Mouse (Mus musculus) liver, embryonic 13.5 days (tissue): Measurements from ENCODE around the gene Dgkh. TPM values are rescaled to one million over a fixed set of nuclear protein-coding genes. Genes with fewer than 3 reads are reported as not detected.

Source experiments
- ATAC-seq: fragments of 200-750 bp; cut with Nextera tagmentation; 2 replicates; pipeline ENCODE4 v1.8.0; 2017; ENCODE audit warnings: low read depth, mild to moderate bottlenecking, moderate number of reproducible peaks, moderate library complexity
- DNase-seq: peaks from one replicate; pipeline ENCODE4 v3.0.0; 2022
- H3K27ac ChIP-seq: fragments of 300-500 bp; sonication (generic); 2 replicates; pipeline ENCODE4 v1.5.1; 2015; ENCODE audit warnings: moderate library complexity, mild to moderate bottlenecking, inconsistent platforms
- H3K27me3 ChIP-seq: fragments of 300-500 bp; sonication (generic); 2 replicates; pipeline ENCODE4 v1.6.1; 2015; ENCODE audit warnings: mild to moderate bottlenecking, inconsistent platforms
- H3K36me3 ChIP-seq: fragments of 300-500 bp; sonication (generic); 2 replicates; pipeline ENCODE4 v1.6.1; 2015; ENCODE audit warnings: mild to moderate bottlenecking, inconsistent platforms
- H3K4me1 ChIP-seq: fragments of 300-500 bp; sonication (generic); replicated peaks from 2 replicates; pipeline ENCODE4 v1.6.1; 2015; ENCODE audit warnings: inconsistent platforms
- H3K4me2 ChIP-seq: fragments of 300-500 bp; sonication (generic); 2 replicates; pipeline ENCODE4 v1.6.1; 2015; ENCODE audit warnings: inconsistent platforms, mild to moderate bottlenecking, moderate library complexity
- H3K4me3 ChIP-seq: fragments of 300-500 bp; sonication (generic); replicated peaks from 2 replicates; pipeline ENCODE4 v1.5.1; 2015; ENCODE audit warnings: mild to moderate bottlenecking, inconsistent platforms
- H3K9ac ChIP-seq: fragments of 300-500 bp; sonication (generic); 2 replicates; pipeline ENCODE4 v1.6.1; 2015; ENCODE audit warnings: mild to moderate bottlenecking, inconsistent platforms
- H3K9me3 ChIP-seq: fragments of 300-500 bp; sonication (generic); replicated peaks from 2 replicates; pipeline ENCODE4 v1.6.1; 2016; ENCODE audit warnings: inconsistent platforms
- WGBS: fragments of 180-500 bp; shearing (Covaris S2); methylation state at CpG from one replicate; pipeline ENCODE4 v1.1.7; 2015; ENCODE audit not compliant: insufficient replicate concordance; 5-methylcytosine and 5-hydroxymethylcytosine counted together
- polyA plus RNA-seq: library from polyadenylated mRNA; unstranded; fragments of >200 nt; fragmentation: Nextera tagmentation; extraction: Ambion mirVana; gene quantifications from 2 replicates; pipeline ENCODE4 v1.2.1, GENCODE M21; 2015

Gene Dgkh
- polyA plus RNA-seq, 1 experiment from 2014 or later: 0.36 TPM

- Histone ChIP-seq H3K4me1 (0 out of 2 replicates have a peak, but pooled peaks cover 3% of the 10 kb centered on the region), H3K4me2 (no peak overlapping the region), H3K9me3 (no peaks in the 10 kb centered on the region), H3K36me3 (no peaks in the 10 kb centered on the region), H3K9ac (no peak overlapping the region), H3K27ac (no peak overlapping the region), H3K4me3 (no peak overlapping the region), H3K27me3 (no peaks in the 10 kb centered on the region)
- no peak for DNase-seq
- ATAC-seq: no peak
- 69% methylated on average over 7 of the region's 7 CpGs for WGBS
Measured at GRCm38 (mm10) chr14:78651696-78652095, 80.9 kb downstream of the Dgkh start.

GRCm38 (mm10) chr14:78650379-78651095 is 82.0 kb downstream of the Dgkh start:
- ATAC-seq (no peak), DNase-seq (no peak)
- Histone ChIP-seq H3K36me3 (no peaks in the 10 kb centered on the region), H3K27me3 (no peaks in the 10 kb centered on the region), H3K4me3 (no peak overlapping the region), H3K9me3 (no peaks in the 10 kb centered on the region), H3K4me1 (0 out of 2 replicates have a peak, but pooled peaks cover 3% of the 10 kb centered on the region), H3K4me2 (no peak overlapping the region), H3K27ac (no peak overlapping the region), H3K9ac (no peak overlapping the region)
- WGBS: 71% methylated on average over 9 of the region's 9 CpGs

GRCm38 (mm10) chr14:78649525-78650274 is 82.9 kb downstream of the Dgkh start:
- Histone ChIP-seq H3K27me3 (no peaks in the 10 kb centered on the region), H3K4me3 (no peak overlapping the region), H3K4me1 (0 out of 2 replicates have a peak, but pooled peaks cover 3% of the 10 kb centered on the region), H3K4me2 (no peak overlapping the region), H3K9me3 (no peaks in the 10 kb centered on the region), H3K36me3 (no peaks in the 10 kb centered on the region), H3K27ac (no peak overlapping the region), H3K9ac (no peak overlapping the region)
- ATAC-seq (no peak), DNase-seq (no peak)
- 76% methylated on average over 21 of the region's 21 CpGs for WGBS

GRCm38 (mm10) chr14:78645622-78646021 is 87.0 kb downstream of the Dgkh start:
- no peak overlapping the region for H3K27ac ChIP-seq
- WGBS: 56% methylated on average over 3 of the region's 3 CpGs
- H3K27me3 ChIP-seq: no peaks in the 10 kb centered on the region
- H3K9ac ChIP-seq: no peak overlapping the region
- H3K4me1 ChIP-seq: 0 out of 2 replicates have a peak, but pooled peaks cover 3% of the 10 kb centered on the region
- no peak overlapping the region for H3K4me3 ChIP-seq
- no peak for ATAC-seq
- H3K9me3 ChIP-seq: no peaks in the 10 kb centered on the region
- no peak for DNase-seq
- H3K36me3 ChIP-seq: no peaks in the 10 kb centered on the region
- H3K4me2 ChIP-seq: no peak overlapping the region

GRCm38 (mm10) chr14:78641314-78641713 is 91.3 kb downstream of the Dgkh start:
- no peak overlapping the region for H3K4me2 ChIP-seq
- no peak overlapping the region for H3K4me3 ChIP-seq
- no peak overlapping the region for H3K27ac ChIP-seq
- DNase-seq (no peak), ATAC-seq (no peak)
- H3K27me3 ChIP-seq: no peaks in the 10 kb centered on the region
- H3K36me3 ChIP-seq: no peaks in the 10 kb centered on the region
- H3K9me3 ChIP-seq: no peaks in the 10 kb centered on the region
- H3K4me1 ChIP-seq: no peaks in the 10 kb centered on the region
- H3K9ac ChIP-seq: no peak overlapping the region
- WGBS: 59% methylated on average over 7 of the region's 7 CpGs

- no peaks in the 10 kb centered on the region for H3K9me3 ChIP-seq
- H3K9ac ChIP-seq: no peak overlapping the region
- DNase-seq: no peak
- no peaks in the 10 kb centered on the region for H3K36me3 ChIP-seq
- no peak for ATAC-seq
- no peaks in the 10 kb centered on the region for H3K27me3 ChIP-seq
- H3K4me2 ChIP-seq: no peak overlapping the region
- H3K4me3 ChIP-seq: no peak overlapping the region
- H3K4me1 ChIP-seq: no peaks in the 10 kb centered on the region
- H3K27ac ChIP-seq: no peak overlapping the region
- WGBS: 35% methylated on average over 5 of the region's 5 CpGs
Measured at GRCm38 (mm10) chr14:78639691-78640090, 92.9 kb downstream of the Dgkh start.

- Histone ChIP-seq H3K36me3 (no peaks in the 10 kb centered on the region), H3K27ac (no peak overlapping the region), H3K4me1 (no peaks in the 10 kb centered on the region), H3K9me3 (no peaks in the 10 kb centered on the region), H3K4me3 (no peak overlapping the region), H3K4me2 (no peak overlapping the region), H3K27me3 (no peaks in the 10 kb centered on the region), H3K9ac (no peak overlapping the region)
- ATAC-seq (no peak), DNase-seq (no peak)
- WGBS: 66% methylated on average over 14 of the region's 14 CpGs
Measured at GRCm38 (mm10) chr14:78635612-78636400, 96.8 kb downstream of the Dgkh start.

GRCm38 (mm10) chr14:78632747-78633146 is 99.8 kb downstream of the Dgkh start:
- H3K27me3 ChIP-seq: no peaks in the 10 kb centered on the region
- no peak overlapping the region for H3K27ac ChIP-seq
- 74% methylated on average over 6 of the region's 6 CpGs for WGBS
- H3K9ac ChIP-seq: no peak overlapping the region
- H3K36me3 ChIP-seq: no peaks in the 10 kb centered on the region
- no peaks in the 10 kb centered on the region for H3K4me1 ChIP-seq
- no peak overlapping the region for H3K4me2 ChIP-seq
- ATAC-seq (no peak), DNase-seq (no peak)
- no peak overlapping the region for H3K4me3 ChIP-seq
- no peaks in the 10 kb centered on the region for H3K9me3 ChIP-seq

- H3K27me3 ChIP-seq: no peaks in the 10 kb centered on the region
- H3K9ac ChIP-seq: no peak overlapping the region
- ATAC-seq: no peak
- no peaks in the 10 kb centered on the region for H3K4me1 ChIP-seq
- H3K27ac ChIP-seq: no peak overlapping the region
- H3K9me3 ChIP-seq: no peaks in the 10 kb centered on the region
- H3K4me2 ChIP-seq: no peak overlapping the region
- no peaks in the 10 kb centered on the region for H3K36me3 ChIP-seq
- no peak overlapping the region for H3K4me3 ChIP-seq
- WGBS: 70% methylated on average over 4 of the region's 4 CpGs
- DNase-seq: no peak
Measured at GRCm38 (mm10) chr14:78630923-78631875, 101.4 kb downstream of the Dgkh start.

GRCm38 (mm10) chr14:78627516-78628275 is 104.9 kb downstream of the Dgkh start:
- WGBS: 63% methylated on average over 21 of the region's 21 CpGs
- Histone ChIP-seq H3K4me2 (no peak overlapping the region), H3K36me3 (no peaks in the 10 kb centered on the region), H3K27me3 (no peaks in the 10 kb centered on the region), H3K9ac (no peak overlapping the region), H3K4me1 (no peaks in the 10 kb centered on the region), H3K4me3 (no peak overlapping the region), H3K27ac (no peak overlapping the region), H3K9me3 (no peaks in the 10 kb centered on the region)
- no peak for ATAC-seq
- no peak for DNase-seq
